Comparison of ENCODE assay signal across 28 mouse cellular contexts in the genomic region with DNA sequence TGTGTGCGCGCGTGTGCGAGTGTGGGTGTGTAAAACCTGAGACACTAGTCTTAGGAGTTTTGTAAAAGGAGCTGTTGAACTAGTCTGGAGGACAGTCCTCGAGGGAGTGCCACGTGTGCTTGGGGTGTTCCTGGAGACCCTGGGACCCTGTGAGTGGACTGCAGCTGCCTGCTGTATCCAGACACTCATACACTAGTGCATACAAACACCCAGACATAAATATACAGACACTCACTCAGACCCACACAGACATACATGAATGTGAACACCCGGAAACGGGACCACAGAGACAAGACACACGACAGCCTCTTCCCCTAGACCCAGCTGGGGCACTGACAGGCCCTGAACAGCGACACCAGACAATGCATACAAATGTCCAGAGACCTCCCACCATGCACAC. TPM values are rescaled to one million over a fixed set of nuclear protein-coding genes. Genes with fewer than 3 reads are reported as not detected.
DNase-seq lines count a peak whose midpoint lies in the region; ATAC-seq and TF ChIP-seq lines count a peak whose summit lies in the region.
"Had no signal": no experiment of that assay in that cellular context is flagged by ENCODE, and none has a peak within 500 bp of the region (broad histone marks: within the 10 kb centered on the region; RNA-seq: fewer than 3 reads in every experiment).

No protein-coding gene starts in this region.

- peak overlapping the region; percentile 59 for H3K4me2 ChIP-seq in heart, embryonic 12.5 days
- no peak overlapping the region for H3K4me2 ChIP-seq in limb, embryonic 14.5 days (replicated peaks; ENCODE audit: low read depth, low read length, severe bottlenecking)
- H3K4me2 ChIP-seq in embryonic facial prominence, embryonic 14.5 days (ENCODE audit: low read depth, low read length) = no peak overlapping the region
- H3K4me2 ChIP-seq: hindbrain, embryonic 13.5 days; liver, embryonic 11.5 days; stomach, embryonic 15.5 days had no signal

- H3K27me3 ChIP-seq in heart, embryonic 12.5 days (replicated peaks) = no peaks in the 10 kb centered on the region
- H3K27me3 ChIP-seq in limb, embryonic 14.5 days (ENCODE audit: control insufficient read depth, insufficient read depth, low read length) = no peaks in the 10 kb centered on the region
- H3K27me3 ChIP-seq in limb, embryonic 10.5 days (ENCODE audit: low read depth, poor library complexity, severe bottlenecking) = peaks cover 43% of the 10 kb centered on the region
- no peaks in the 10 kb centered on the region for H3K27me3 ChIP-seq in embryonic facial prominence, embryonic 14.5 days (replicated peaks; ENCODE audit: control insufficient read depth, insufficient read depth, low read length)
- H3K27me3 ChIP-seq: stomach, embryonic 15.5 days had no signal

- WGBS in heart, embryonic 12.5 days = 67% methylated on average over 10 of the region's 10 CpGs
- WGBS in limb, embryonic 14.5 days = 70% methylated on average over 10 of the region's 10 CpGs
- 86% methylated on average over 10 of the region's 10 CpGs for WGBS in limb, embryonic 10.5 days
- 76% methylated on average over 10 of the region's 10 CpGs for WGBS in embryonic facial prominence, embryonic 14.5 days

- peaks cover 36% of the 10 kb centered on the region for H3K4me1 ChIP-seq in heart, embryonic 12.5 days (replicated peaks)
- H3K4me1 ChIP-seq in limb, embryonic 14.5 days (ENCODE audit: control insufficient read depth, insufficient read depth, low read length) = peaks cover 30% of the 10 kb centered on the region
- peaks cover 52% of the 10 kb centered on the region for H3K4me1 ChIP-seq in limb, embryonic 10.5 days
- H3K4me1 ChIP-seq in embryonic facial prominence, embryonic 14.5 days (ENCODE audit: control insufficient read depth, insufficient read depth, low read length) = peaks cover 24% of the 10 kb centered on the region
- H3K4me1 ChIP-seq: hindbrain, embryonic 13.5 days had no signal

- H3K9me3 ChIP-seq in heart, embryonic 12.5 days (replicated peaks) = no peaks in the 10 kb centered on the region
- no peaks in the 10 kb centered on the region for H3K9me3 ChIP-seq in limb, embryonic 14.5 days (ENCODE audit: control insufficient read depth, low read length)
- H3K9me3 ChIP-seq in limb, embryonic 10.5 days (replicated peaks) = no peaks in the 10 kb centered on the region
- no peaks in the 10 kb centered on the region for H3K9me3 ChIP-seq in embryonic facial prominence, embryonic 14.5 days (ENCODE audit: control insufficient read depth, low read length)
- H3K9me3 ChIP-seq: hindbrain, embryonic 13.5 days; midbrain, embryonic 10.5 days; stomach, embryonic 15.5 days had no signal

- no peak for ATAC-seq in heart, embryonic 12.5 days (ENCODE audit: insufficient number of reproducible peaks, low FRiP score)
- ATAC-seq in limb, embryonic 14.5 days (ENCODE audit: low FRiP score, low read depth) = no peak
- ATAC-seq in embryonic facial prominence, embryonic 14.5 days (ENCODE audit: low read depth) = no peak
- ATAC-seq: forebrain, embryonic 16.5 days; inflammation-experienced regulatory T-cells, adult 6 months had no signal

- H3K27ac ChIP-seq in heart, embryonic 12.5 days (ENCODE audit: poor library complexity, severe bottlenecking) = peak overlapping the region; percentile 69
- H3K27ac ChIP-seq in limb, embryonic 14.5 days (replicated peaks; ENCODE audit: low read depth, low read length) = peak overlapping the region; percentile 55; the same call in 1 of the 2 replicates
- H3K27ac ChIP-seq in limb, embryonic 10.5 days = no peak overlapping the region
- H3K27ac ChIP-seq in embryonic facial prominence, embryonic 14.5 days (replicated peaks; ENCODE audit: low read depth, low read length) = 0 out of 2 replicates have a peak overlapping the region, but pooled peaks have one; percentile 30
- H3K27ac ChIP-seq: hindbrain, embryonic 13.5 days; macrophage; midbrain, embryonic 10.5 days; stomach, embryonic 15.5 days had no signal

- peak overlapping the region; percentile 87 for H3K9ac ChIP-seq in heart, embryonic 12.5 days
- no peak overlapping the region for H3K9ac ChIP-seq in limb, embryonic 14.5 days (ENCODE audit: low read depth, low read length, severe bottlenecking)
- no peak overlapping the region for H3K9ac ChIP-seq in embryonic facial prominence, embryonic 14.5 days (ENCODE audit: low read depth, low read length)
- H3K9ac ChIP-seq: hindbrain, embryonic 13.5 days; stomach, embryonic 15.5 days had no signal

- DNase-seq in heart, postnatal 25 days (ENCODE audit: low spot score) = no peak
- DNase-seq in limb, embryonic 14.5 days (ENCODE audit: low spot score) = no peak
- DNase-seq in limb, embryonic 10.5 days (ENCODE audit: low spot score) = no peak
- DNase-seq in embryonic facial prominence, embryonic 14.5 days (ENCODE audit: low spot score) = no peak
- DNase-seq in lung, postnatal 10 days = peak; percentile 69
- DNase-seq in cerebellum, postnatal 14 days = no peak
- DNase-seq: cerebellum, adult 18-20 months; gastrocnemius, postnatal 36 days; kidney, adult 9 months; kidney, postnatal 25 days; retina, postnatal 1 day; thymus, adult 18-20 months; thymus, postnatal 4 days had no signal

- H3K4me3 ChIP-seq in heart, embryonic 12.5 days = peak overlapping the region; percentile 63
- H3K4me3 ChIP-seq in limb, embryonic 14.5 days (replicated peaks; ENCODE audit: low read length) = no peak overlapping the region
- no peak overlapping the region for H3K4me3 ChIP-seq in limb, embryonic 10.5 days
- H3K4me3 ChIP-seq in embryonic facial prominence, embryonic 14.5 days (ENCODE audit: low read depth, low read length) = no peak overlapping the region
- H3K4me3 ChIP-seq: hindbrain, embryonic 13.5 days; midbrain, embryonic 10.5 days; stomach, embryonic 15.5 days had no signal

- intact Hi-C loops in heart, postnatal 25 days (cut with DNase I) = no loop called here

- no peak for TF ChIP-seq POLR2A in limb, embryonic 14.5 days (IDR thresholded peaks at IDR 0.05; ENCODE audit: borderline replicate concordance, extremely low read depth, insufficient read depth, insufficient read length)

- peaks cover 20% of the 10 kb centered on the region for H3K36me3 ChIP-seq in heart, embryonic 12.5 days
- H3K36me3 ChIP-seq in limb, embryonic 14.5 days (ENCODE audit: control insufficient read depth, insufficient read depth, low read length) = no peaks in the 10 kb centered on the region
- no peaks in the 10 kb centered on the region for H3K36me3 ChIP-seq in limb, embryonic 10.5 days
- no peaks in the 10 kb centered on the region for H3K36me3 ChIP-seq in embryonic facial prominence, embryonic 14.5 days (ENCODE audit: control insufficient read depth, insufficient read depth, low read length)
- H3K36me3 ChIP-seq: hindbrain, embryonic 13.5 days; midbrain, embryonic 10.5 days; stomach, embryonic 15.5 days had no signal

RNA-seq across cellular contexts. Expression of gene Pth1r, which starts 15.8 kb away (rescaled TPM):
- 45.8 and 46.1 TPM in 2 replicates for polyA plus RNA-seq in heart, embryonic 12.5 days (2016; fragmentation: Nextera tagmentation; extraction: Ambion mirVana)
- 1 to 10 TPM; 7.6 to 7.9 TPM for total RNA-seq in heart, postnatal 25 days (2021)
- 149 and 203 TPM in 2 replicates for polyA plus RNA-seq in limb, embryonic 14.5 days (2012; rRNA removed)
- 96.9 and 99.1 TPM in 2 replicates for polyA plus RNA-seq in limb, embryonic 14.5 days (2014; fragmentation: Nextera tagmentation; extraction: Ambion mirVana)
- 36.3 and 49.2 TPM in 2 replicates for polyA plus RNA-seq in limb, embryonic 10.5 days (2016; fragmentation: Nextera tagmentation; extraction: Ambion mirVana)
- 97.5 and 98.0 TPM in 2 replicates for polyA plus RNA-seq in embryonic facial prominence, embryonic 14.5 days (2014; fragmentation: Nextera tagmentation; extraction: Ambion mirVana)
- total RNA-seq: monocyte, adult 5-6 weeks had no signal
- polyA plus RNA-seq: inflammation-experienced regulatory T-cells, adult 6 months had no signal

RNA-seq across cellular contexts. Expression of gene Myl3, which starts 21.1 kb away (rescaled TPM):
- polyA plus RNA-seq in heart, embryonic 12.5 days (2016; fragmentation: Nextera tagmentation; extraction: Ambion mirVana) = 3,437 and 3,612 TPM in 2 replicates
- over 10,000 TPM; 11,742 to 12,072 TPM for total RNA-seq in heart, postnatal 25 days (2021)
- polyA plus RNA-seq in limb, embryonic 14.5 days (2012; rRNA removed) = 18.9 and 26.1 TPM in 2 replicates
- 16.4 and 28.1 TPM in 2 replicates for polyA plus RNA-seq in limb, embryonic 14.5 days (2014; fragmentation: Nextera tagmentation; extraction: Ambion mirVana)
- polyA plus RNA-seq in limb, embryonic 10.5 days (2016; fragmentation: Nextera tagmentation; extraction: Ambion mirVana) = 1.7 and 3.5 TPM in 2 replicates
- 39.1 and 53.6 TPM in 2 replicates for polyA plus RNA-seq in embryonic facial prominence, embryonic 14.5 days (2014; fragmentation: Nextera tagmentation; extraction: Ambion mirVana)
- total RNA-seq: left cerebral cortex, adult 18-20 months; monocyte, adult 5-6 weeks had no signal
- polyA plus RNA-seq: C2C12; inflammation-experienced regulatory T-cells, adult 6 months; macrophage had no signal

RNA-seq across cellular contexts. Expression of gene Prss42, which starts 35.2 kb away (rescaled TPM):
- 0.14 TPM in 1 of 2 replicates, not detected in the other for polyA plus RNA-seq in heart, embryonic 12.5 days (2016; fragmentation: Nextera tagmentation; extraction: Ambion mirVana)
- total RNA-seq in heart, postnatal 25 days (2021) = not detected
- polyA plus RNA-seq in limb, embryonic 14.5 days (2012; rRNA removed) = 0.04 TPM in 1 of 2 replicates, not detected in the other
- polyA plus RNA-seq in limb, embryonic 14.5 days (2014; fragmentation: Nextera tagmentation; extraction: Ambion mirVana) = not detected in 2 replicates
- not detected in 2 replicates for polyA plus RNA-seq in limb, embryonic 10.5 days (2016; fragmentation: Nextera tagmentation; extraction: Ambion mirVana)
- not detected in 2 replicates for polyA plus RNA-seq in embryonic facial prominence, embryonic 14.5 days (2014; fragmentation: Nextera tagmentation; extraction: Ambion mirVana)
- total RNA-seq: adrenal gland, postnatal 4 days; gastrocnemius, postnatal 36 days; layer of hippocampus, adult 8-10 months; left cerebral cortex, adult 18-20 months; left cerebral cortex, postnatal 36 days; monocyte, adult 5-6 weeks had no signal
- polyA plus RNA-seq: C2C12; forebrain, embryonic 16.5 days; hindbrain, embryonic 13.5 days; inflammation-experienced regulatory T-cells, adult 6 months; liver, embryonic 11.5 days; macrophage; midbrain, embryonic 10.5 days; neural tube, embryonic 11.5 days; stomach, embryonic 15.5 days had no signal

RNA-seq across cellular contexts. Expression of gene Prss44, which starts 51.0 kb away (rescaled TPM):
- not detected in 2 replicates for polyA plus RNA-seq in heart, embryonic 12.5 days (2016; fragmentation: Nextera tagmentation; extraction: Ambion mirVana)
- not detected for total RNA-seq in heart, postnatal 25 days (2021)
- polyA plus RNA-seq in limb, embryonic 14.5 days (2012; rRNA removed) = not detected in 2 replicates
- polyA plus RNA-seq in limb, embryonic 14.5 days (2014; fragmentation: Nextera tagmentation; extraction: Ambion mirVana) = not detected in 2 replicates
- not detected in 2 replicates for polyA plus RNA-seq in limb, embryonic 10.5 days (2016; fragmentation: Nextera tagmentation; extraction: Ambion mirVana)
- polyA plus RNA-seq in embryonic facial prominence, embryonic 14.5 days (2014; fragmentation: Nextera tagmentation; extraction: Ambion mirVana) = not detected in 2 replicates
- total RNA-seq: adrenal gland, postnatal 4 days; gastrocnemius, postnatal 36 days; layer of hippocampus, adult 8-10 months; left cerebral cortex, adult 18-20 months; left cerebral cortex, postnatal 36 days; monocyte, adult 5-6 weeks had no signal
- polyA plus RNA-seq: C2C12; forebrain, embryonic 16.5 days; hindbrain, embryonic 13.5 days; inflammation-experienced regulatory T-cells, adult 6 months; liver, embryonic 11.5 days; macrophage; midbrain, embryonic 10.5 days; neural tube, embryonic 11.5 days; stomach, embryonic 15.5 days had no signal

Comparison
In these comparisons a context has a peak if more than half of its experiments do, and no peak if none do; other contexts are left out.
1. RNA of gene Myl3, which starts 21.1 kb away (polyA plus RNA-seq): 3,437 to 3,612 TPM in heart, embryonic 12.5 days; 39.1 to 53.6 TPM in embryonic facial prominence, embryonic 14.5 days, 16.4 to 28.1 TPM in limb, embryonic 14.5 days and 1.7 to 3.5 TPM in limb, embryonic 10.5 days; every median in the first group is over 10 times any median in the second.